Mouse (Mus musculus) adrenal gland, postnatal 25 days (tissue): ENCODE data around the gene Rcor1. TPM values are rescaled to one million over a fixed set of nuclear protein-coding genes. Genes with fewer than 3 reads are reported as not detected.

Experiments
- DNase-seq: peaks from one replicate; pipeline ENCODE4 v3.0.0; 2021; ENCODE audit warnings: mixed read lengths
- long read RNA-seq: library from polyadenylated mRNA; stranded (forward); transcript quantifications from one replicate; pipeline ENCODE4 v2.0.0, GENCODE M21; 2021
- total RNA-seq: library from RNA; stranded (reverse); gene quantifications from 2 replicates; pipeline ENCODE4 v1.2.3, GENCODE M21; 2021

Rcor1 gene
- 45.6 and 54.7 TPM in 2 replicates for total RNA-seq
- long read RNA-seq, full-length matches to known transcripts: 4 of 19 reads
- long read RNA-seq, partial matches to known transcripts: 15 of 19 reads
- long read RNA-seq, other reads (novel, unspliced or antisense): 0 of 19 reads

- DNase-seq: peak; percentile 99
Observed at GRCm38 (mm10) chr12:111038976-111039612, at the start of gene Rcor1. Rcor1 (plus strand) TSS chr12:111039351.

- no peak for DNase-seq
Observed at GRCm38 (mm10) chr12:110989409-110989808, 49.7 kb upstream of the Rcor1 start.

DNA sequence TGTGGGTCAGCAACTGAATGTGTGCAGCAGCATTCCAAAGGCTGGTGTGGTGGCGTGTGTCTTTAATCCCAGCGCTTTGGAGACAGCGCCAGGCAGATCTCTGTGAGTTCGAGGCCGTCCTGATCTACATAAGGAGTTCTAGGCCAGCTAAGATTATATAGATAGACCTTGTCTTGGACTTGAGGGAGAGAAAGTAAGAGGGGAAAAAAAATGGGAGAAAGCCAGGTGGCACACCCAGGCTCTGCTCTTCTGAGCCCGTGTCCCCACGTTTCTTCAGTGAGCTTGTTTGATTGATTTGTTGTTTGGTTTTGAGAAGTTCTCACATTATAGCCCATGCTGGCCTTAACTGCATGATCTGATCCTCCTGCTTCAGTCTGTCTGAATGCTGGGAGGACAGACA is 48.7 kb upstream of the Rcor1 start:
- DNase-seq: no peak

DNA sequence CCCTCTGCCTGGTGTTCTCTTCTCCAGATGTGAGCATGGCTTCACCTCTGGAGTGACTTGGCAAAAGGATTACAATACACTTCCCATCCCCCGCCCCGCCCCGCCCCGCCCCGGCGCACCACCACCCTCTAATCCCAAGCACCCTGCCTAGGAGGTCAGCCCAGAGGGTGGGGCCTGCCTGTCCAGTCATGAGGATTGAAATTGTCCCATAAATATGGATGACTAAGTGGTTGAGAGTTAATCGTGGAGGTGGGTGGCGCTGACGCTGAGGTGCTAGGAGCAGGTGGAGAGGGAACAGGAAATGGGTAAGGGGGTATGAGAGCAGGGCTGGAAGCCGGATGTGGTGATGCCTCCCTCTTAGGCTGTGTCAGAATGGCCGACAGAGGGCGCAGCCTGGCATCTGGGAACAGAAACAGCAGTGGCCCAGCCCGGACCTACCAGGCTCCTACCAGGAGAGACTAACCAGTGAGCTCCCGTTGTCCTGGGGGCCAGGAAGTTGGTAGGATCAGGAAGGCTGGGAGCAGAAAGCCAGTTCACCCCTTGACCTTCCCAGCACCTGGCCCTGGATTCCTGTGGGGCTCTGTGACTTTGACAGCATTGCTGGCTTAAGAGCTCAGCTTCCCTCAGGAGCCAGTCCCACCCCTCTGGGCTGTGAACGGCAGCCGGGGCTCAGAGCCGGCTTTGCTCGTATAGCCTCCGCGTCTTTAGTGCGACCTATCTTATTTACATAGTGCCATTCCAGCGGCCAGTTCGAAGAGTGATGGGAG is 47.6 kb upstream of the Rcor1 start:
- peak; percentile 79 for DNase-seq

DNA sequence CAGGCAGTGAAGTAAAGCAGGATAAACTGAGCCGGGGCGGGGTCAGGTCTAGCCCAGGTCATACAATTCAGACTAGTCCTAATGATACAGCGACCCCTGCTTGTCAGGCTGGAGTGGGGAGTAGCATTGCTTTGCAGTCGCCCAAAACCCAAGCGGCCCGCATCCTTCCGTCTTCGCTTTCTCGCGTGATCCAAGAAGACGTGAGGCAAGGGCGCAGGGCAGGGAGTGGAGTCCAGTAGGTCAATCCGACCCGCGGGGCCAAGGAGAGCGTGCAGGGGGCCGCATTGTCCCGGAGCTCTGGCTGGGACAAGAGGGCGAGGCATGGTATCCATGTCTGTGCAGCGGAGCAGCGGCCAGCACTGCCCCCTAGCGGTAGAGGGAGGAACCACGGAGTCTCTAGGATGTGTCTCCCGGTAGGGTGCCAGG is 47.0 kb upstream of the Rcor1 start:
- DNase-seq: peak; percentile 95

GRCm38 (mm10) chr12:110992771-110993170 is 46.4 kb upstream of the Rcor1 start:
- DNase-seq: no peak

DNA sequence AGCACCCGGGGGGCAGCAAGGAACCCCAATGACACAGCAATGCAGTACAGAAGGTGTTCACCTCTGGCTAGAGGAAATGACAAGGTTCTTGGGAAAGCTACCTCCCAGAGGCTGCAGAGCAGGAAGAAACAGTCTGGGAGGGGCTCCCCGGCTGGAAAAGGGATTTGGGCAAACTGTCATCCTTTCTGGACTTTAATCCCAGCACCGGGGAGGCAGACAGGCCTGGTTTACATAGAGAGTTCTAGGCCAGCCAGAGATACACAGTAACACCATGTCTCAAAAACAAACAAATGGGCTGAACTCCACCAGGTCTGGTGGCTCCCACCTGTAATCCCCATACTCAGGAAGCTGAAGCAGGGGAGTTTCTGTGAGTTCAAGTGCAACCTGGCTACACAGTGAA is 45.9 kb upstream of the Rcor1 start:
- DNase-seq: no peak

- DNase-seq: no peak
Observed at GRCm38 (mm10) chr12:110994666-110995065, 44.5 kb upstream of the Rcor1 start.

DNA sequence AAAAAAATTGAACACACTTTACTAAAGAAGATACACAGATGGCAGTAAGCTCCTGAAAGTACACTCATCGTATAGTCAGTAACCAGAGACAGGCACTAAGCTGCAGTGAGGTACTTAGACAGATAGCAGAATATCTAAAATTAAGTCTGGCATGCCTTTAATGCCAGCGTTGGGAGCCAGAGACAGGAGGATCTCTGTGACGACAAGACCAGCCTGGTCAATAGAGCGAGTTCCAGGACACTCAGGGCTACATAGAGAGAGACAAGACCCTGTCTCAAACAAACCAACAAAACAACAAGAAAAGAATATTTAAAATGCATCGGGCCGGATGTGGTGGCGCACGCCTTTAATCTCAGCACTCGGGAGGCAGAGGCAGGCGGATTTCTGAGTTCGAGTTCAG is 41.1 kb upstream of the Rcor1 start:
- DNase-seq: no peak

- no peak for DNase-seq
Observed at GRCm38 (mm10) chr12:110999820-111000219, 39.3 kb upstream of the Rcor1 start.

- no peak for DNase-seq
Observed at GRCm38 (mm10) chr12:111000956-111001355, 38.2 kb upstream of the Rcor1 start.

DNA sequence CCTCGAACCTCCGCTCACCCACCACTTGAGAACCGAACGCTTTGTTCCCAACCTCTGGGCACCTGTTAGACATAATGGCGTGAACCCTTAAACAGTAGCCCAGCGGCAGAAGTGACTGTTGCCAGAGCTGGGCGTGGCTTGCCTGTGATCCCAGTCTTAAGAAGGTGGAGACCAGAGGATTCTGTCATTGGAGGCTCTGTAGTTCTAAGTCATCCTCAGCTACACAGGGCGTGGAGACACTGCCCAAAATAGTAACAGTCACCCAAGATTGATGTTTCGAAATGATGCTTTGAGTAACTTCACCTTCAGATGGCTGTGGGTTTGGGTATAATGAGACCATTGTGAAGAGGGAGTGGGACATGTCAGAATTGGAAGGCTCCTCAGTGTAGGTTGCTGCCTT is 35.0 kb upstream of the Rcor1 start:
- no peak for DNase-seq

DNA sequence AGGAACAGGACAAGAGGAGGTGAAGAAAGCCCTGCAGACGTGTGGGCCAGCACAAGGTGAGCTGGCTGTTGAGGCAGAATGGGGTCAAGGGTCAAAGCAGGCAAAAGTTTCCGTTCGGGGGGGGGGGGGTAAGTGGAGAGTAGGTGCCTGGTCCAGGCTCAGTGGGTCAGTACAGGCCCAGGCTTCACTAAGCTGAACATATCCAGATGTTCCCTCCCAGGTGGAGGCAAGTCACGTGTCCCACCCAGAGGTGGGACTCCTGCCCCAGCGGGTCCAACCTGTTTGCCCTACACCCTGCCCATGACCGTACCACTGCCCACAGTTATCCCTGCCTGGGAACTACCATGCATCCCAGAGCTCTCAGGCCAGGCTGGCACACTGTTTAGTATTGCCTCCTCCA is 33.3 kb upstream of the Rcor1 start:
- no peak for DNase-seq

GRCm38 (mm10) chr12:111006339-111006738 is 32.8 kb upstream of the Rcor1 start:
- DNase-seq: no peak

GRCm38 (mm10) chr12:111007134-111008103 is 31.7 kb upstream of the Rcor1 start:
- DNase-seq: peak; percentile 53

DNA sequence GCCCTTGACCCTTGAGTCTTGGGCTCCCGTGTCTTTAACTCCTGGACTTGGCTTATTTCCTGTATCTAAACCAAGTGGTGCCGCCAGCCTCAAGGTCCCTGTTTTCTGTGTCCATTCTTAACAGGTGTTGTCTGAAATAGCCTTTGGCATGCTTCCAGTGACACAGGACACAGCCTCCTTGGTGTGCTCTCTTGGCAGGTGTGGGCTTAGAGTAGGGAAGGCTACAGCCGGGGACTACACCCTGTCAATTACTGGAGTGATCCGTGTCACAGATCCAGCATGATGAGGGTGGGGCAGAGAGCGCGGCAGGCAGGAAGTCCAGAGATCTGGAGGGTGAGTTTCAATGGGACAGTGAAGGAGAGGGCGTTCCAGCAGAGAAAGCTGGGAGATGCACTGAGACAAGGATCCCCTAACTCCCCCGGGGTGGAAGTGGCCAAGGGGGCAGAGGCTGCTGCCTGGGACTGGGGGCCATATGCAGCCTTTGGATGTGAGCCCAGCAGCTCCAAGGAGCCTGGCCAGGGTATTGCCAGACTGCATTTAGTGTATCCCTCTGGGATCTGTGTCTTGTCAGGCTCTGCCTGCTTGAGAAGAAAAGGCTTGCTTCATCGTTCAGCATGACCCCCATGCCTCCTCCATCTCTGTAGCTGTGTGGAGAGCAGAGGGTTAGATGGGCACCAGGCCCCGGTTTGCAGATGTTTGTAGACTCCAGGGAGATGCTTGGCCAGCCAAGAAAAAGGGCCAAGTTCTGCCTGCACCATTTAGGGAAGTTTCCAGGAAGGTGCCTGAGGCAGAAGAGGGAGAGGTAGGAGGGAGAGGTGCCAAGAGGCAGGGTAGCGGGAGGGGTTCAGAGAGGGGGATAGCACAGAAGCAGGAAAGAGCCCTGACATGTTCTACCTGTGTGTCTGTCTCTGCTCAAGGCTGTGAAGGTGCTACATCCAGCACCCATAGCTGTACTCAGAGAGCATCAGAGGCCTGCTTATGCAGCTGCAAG is 30.4 kb upstream of the Rcor1 start:
- no peak for DNase-seq

GRCm38 (mm10) chr12:111009615-111010257 is 29.4 kb upstream of the Rcor1 start:
- no peak for DNase-seq

- no peak for DNase-seq
Observed at GRCm38 (mm10) chr12:111016807-111017206, 22.3 kb upstream of the Rcor1 start.

DNA sequence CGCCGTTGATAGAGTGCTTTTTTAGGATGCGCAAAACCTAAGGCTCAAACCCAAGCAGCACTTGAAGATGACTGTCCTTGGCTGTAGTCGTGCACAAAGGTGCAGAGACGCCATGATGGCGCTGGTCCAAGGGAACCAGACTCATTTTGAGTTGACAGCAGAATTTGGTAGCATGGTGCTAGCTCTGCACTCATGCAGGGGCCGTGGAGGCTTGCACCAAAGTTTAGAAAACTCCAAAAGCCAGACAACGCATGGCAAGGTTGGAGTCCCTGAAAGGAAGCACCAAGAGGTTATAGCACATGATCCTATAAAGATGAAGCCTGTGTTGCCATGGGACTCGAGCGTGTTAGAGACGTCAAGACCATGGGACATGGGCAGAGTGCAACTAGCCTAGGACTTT is 21.1 kb upstream of the Rcor1 start:
- DNase-seq: no peak

DNA sequence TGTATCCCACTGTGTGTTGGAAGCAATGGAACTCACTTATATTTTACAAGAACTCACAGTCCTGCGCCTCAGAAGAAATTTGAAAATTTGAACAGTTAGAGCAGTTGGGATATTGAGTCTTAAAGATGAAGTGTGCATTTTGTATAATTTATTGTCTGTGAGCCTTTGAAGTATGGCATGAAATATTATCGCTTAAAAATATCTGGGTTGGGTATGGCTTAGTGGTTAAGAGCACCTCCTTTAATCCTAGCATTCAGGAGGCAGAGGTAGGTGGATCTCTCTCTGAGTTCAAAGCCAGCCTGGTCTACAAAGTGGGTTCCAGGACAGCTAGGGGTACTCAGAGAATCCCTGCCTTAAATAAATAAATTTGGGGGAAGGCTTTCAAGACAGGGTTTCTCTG is 20.1 kb upstream of the Rcor1 start:
- no peak for DNase-seq

- no peak for DNase-seq
Observed at GRCm38 (mm10) chr12:111021138-111021537, 18.0 kb upstream of the Rcor1 start.
